Mouse (Mus musculus) ES-CJ7 (cell line): ENCODE results near the gene Taf5l.
"Not testable (repeated sequence)": the region's sequence is repeated elsewhere in the genome, so short reads cannot be mapped to it uniquely, and the experiment has no call there.

ENCODE experiments used
- DNase-seq: peaks from one replicate; pipeline ENCODE4 v3.0.0; 2011; ENCODE audit warnings: low read depth, low spot score

Gene Taf5l

DNA sequence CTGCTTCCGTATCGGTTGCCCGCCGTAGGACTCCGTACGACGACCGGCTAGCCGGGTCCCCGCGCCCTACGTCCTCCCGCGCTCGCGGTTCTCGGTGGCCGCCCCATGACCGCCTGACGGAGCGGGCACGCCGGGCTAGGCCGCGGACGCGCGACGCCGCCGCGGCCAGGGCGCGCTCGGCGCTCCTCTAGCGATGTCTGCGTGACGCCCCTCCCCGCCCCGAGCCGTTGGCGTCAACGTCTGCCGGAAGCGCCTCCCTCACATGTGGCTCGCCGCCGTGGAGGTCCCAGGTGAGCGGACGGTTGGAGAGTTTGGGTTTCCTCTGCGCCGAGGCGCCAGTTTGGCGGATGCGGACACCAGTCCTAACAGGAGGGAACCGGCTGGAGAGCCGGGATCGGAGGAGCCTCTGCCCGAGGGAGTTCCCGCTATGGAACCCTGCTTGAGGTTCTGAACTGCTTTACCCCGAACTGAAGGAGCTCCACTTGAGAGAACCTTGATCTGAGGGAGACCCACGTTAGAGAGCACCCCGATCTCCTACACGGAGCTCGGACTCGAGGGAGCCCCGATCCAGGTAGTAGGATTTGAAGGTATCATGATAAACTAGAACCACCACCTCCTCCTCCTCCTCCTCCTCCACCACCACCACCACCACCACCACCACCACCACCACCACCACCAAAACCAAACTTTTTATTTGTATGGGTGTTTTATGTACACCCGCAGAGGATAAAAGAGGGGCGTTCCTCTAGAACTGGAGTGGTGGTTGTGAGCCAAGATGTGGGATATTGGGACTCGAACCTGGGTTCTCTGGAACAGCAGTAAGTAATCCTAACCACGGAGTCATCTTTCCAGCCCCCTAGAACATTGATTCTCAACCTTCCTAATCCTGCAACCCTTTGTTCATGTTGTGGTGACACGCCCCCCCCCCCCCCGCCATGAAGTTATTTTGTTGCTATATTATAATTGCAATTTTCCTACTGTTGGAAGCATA lies at the start of gene Taf5l, which contains the start of gene Urb2:
Taf5l (minus strand) TSS at position 161 of the 991 bp plus-strand sequence.
Urb2 (plus strand) TSS at position 272 of the 991 bp plus-strand sequence.
- DNase-seq, result peak; percentile 94

DNA sequence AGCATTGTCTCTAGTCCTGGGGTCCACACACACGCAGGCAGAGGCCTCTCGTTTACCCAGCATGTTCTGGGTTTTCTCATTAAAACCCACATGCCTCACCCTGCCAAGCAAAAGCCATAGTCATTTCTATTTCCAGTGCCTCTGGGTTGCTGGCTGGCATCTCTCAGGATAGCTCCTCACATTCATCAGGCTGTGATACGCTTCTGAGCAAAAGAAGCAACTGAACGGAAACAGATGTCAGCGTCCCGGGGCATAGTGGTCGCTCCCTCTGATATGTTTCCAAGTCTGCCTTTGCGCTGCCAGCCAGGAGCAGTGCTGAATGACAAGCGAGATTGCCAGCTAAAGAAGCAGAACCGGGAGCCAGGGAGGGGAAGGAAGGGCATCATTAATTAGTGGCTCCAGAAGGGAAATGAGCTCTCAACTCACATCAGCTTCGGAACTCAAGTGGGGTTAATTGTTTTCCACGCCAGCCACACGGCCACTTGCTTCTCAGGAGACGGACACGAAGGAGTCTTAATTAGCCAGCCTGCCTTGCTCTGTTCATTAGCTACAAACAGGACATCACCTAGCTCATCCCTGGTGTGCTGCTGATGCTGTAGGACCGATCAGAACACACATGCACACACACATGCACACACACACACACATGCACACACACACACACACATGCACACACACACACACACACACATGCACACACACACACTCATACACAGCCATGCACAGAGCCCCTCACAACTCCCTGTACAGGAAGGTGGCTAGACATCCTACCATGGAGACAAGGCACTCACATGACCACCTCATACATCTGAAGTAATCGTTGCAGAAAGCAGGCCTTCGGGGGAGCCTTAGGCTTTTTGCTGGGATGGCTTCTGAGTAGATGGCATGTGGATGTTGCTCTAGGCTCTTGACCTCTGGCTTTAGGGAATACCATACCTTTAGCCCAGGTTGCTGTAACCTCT lies 49.4 kb upstream of the Taf5l start:
- no peak for DNase-seq

DNA sequence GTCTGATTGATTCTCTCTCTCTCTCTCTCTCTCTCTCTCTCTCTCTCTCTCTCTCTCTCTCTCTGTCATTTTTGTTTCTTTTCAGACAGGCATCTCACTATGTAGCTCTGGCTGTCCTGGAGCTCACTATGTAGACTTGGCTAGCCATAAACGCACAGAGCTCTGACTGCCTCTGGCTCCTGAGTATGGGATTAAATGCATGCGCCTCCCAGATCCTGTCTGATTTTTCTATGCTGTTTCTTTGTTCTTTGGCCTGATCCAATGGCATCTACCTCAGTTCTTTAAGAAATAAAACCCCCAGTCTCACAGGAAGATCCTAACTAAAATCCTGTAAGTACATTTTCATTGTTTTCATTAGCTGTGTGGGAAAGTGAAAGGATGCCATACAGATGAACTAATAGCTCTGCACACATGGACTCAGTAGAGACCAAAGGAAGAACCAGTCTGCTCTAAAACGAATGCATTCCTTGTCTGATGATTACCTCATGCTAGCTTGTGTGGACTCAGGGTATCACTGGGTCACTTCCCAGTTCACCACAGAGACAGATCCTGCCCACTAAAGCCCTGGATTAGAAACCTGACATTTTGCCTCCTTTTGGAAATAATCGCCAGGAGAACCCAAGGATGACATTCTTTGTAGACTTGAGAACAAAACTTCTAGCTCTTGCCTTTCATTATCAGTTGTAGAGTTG lies 46.0 kb upstream of the Taf5l start:
- no peak for DNase-seq

DNA sequence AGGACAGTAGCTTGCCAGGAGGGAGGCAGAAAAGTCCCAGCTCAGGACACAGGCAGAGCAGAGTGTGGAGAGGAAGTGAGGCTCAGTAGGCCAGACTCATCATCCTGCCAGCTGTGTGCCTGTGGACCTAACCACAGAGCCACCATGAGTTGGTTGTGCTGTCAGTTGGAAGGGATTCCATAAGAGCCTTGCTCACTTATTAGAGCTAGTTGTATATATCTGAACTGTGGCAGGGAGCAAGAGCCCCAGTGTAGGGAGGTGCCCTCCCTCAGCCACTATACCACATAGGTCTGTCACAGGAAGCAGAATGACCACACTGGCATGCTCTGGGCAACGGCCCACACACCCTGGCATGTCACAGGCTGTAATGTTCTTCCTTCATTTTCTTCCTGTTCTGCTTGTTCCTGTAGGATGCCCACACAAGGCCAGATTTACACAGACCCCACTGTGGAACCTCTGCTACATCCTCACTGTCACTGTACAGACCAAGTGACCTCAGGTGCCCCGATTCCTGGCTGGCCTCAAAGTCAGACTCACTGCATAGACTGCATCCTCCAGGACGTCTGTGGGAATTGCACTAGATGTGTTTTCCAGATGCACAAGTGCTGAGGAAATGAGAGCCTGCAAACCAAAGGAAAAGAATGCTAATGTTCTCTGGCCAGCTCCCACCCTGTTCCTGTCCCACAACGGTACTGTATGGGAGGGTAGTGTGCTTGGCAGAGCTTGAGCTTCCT lies 45.3 kb upstream of the Taf5l start:
- no peak for DNase-seq

DNA sequence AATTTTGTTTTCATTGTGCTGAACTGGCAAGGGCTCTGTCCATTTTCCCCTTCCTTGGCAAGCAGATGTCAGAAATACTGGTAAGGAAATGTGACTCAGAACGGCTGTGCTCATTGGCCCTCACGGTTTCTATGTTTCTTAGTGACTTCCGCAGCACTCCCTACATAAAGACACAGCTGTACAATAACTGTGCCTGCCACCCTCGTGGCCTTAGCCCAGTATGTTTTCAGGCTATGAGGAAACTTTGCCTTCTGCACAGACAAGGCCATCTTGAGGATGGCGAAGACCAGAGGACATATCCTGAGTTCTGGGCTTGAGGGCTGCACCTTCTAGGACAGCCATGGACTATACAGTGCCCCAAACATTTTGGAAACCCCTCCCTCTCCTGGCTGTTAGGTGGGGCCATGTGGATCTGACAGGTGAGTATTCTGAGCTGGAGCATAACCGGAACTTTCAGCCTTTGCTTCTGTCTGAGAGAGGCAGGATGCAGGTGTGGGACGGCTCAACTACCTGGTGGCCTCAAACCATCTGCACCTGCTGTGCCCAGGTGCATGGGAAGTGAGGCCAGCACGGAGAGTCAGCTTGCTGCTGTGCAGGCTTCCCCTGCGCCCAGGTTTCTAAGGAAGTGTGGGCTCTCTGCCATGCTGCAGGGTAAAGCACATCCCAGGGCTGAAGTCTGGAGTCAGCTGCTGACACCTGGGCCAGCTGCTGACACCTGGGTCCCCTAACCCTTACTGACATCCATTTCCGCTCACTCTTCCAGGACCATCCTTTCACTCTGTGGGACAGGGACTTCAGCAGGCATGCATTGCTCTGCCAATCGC lies 35.8 kb upstream of the Taf5l start:
- DNase-seq, result no peak

DNA sequence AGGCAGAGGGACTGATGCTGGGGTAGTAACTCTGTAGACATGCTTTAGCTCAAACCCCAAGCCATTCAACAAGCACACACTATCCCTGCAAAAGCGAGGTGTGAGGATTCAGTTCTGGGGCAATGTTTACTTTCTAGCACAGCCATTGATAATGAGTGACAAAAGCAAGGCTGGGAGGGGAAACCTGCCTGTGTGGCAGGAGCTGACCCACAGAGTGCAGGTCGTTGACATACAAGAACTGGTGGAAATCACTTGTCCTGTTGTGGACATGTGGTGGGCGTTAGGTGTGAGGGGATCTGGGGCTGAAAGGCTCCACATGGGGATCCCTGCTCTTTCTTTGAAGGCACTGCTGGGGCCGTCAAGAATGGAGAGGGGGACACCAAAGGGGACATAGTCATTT lies 31.4 kb upstream of the Taf5l start:
- DNase-seq, result no peak

DNA sequence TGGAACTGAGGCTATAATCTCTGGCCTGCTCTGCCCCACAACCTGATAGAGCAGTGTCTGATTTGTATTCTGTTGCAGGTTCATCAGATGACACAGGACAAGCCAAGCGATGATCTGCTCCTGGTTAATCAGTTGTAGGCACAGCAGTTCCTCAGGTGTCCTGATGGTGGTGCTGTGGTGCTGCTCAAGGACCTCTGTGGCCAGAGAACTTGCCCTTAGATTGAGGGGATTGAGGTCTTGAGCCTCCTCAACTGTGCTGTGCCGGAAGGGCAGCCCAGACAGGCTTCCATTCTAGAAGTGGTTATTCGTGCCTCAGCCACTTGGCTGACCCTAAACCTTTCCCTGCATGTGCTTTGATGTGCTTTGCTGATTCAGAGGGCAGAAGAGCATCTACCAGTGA lies 30.9 kb upstream of the Taf5l start:
- peak; percentile 85 for DNase-seq

DNA sequence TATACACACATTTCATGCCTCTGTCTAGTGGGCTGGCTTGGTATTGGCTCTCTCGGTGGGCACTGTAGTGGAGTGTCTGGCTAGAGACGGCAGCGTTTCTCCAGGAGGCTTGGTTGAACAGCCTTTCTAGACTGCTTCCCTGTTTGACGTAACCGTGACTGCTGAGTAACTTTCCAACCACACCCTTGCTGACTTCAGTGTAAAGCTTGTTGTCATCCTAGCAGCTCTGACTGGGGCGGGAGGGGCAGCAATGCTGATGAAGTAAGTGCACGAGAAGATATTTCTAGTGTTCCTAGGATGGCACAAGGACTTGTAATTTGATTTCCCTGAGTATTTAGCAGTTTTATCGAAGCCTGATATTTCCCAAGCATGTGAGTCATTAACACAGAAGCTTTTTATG lies 24.7 kb upstream of the Taf5l start:
- peak; percentile 38 for DNase-seq

DNA sequence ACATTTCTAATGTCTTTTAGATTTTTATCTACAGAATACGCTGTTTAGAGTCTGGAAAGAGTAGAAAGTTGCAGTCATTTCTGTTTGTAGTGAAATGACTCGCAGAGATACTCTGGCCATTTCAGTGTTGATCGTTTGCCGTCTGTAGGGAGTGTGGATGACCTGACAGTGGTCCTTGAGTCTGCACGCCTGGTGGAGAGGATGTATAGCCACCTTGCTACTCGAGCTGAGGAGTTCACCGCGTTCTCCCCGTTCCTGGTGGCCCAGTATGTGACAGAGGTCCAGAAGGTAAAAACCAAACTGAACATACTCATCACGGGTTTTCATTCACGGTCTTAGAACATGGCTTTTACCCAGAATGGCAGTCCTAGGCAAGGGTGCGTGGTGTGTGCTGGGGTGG lies 23.7 kb upstream of the Taf5l start:
- DNase-seq, result no peak

DNA sequence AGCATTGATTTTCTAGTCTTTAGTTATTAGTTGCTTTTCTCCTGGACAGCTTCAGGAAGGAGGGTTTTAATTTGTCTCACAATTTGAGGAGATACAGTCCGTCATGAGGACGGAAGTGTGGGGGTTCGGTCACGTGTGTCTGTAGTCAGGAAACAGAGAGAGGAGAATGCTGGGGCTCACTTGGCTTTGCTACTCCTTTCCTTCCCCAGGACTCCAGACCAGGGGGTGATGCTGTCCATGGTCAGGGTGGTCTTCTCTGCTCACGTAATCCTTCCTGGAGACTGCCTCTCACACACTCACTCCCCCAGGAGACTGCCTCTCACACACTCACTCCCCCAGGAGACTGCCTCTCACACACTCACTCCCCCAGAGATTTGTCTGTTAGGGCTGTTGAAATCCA lies 23.2 kb upstream of the Taf5l start:
- DNase-seq, result no peak

DNA sequence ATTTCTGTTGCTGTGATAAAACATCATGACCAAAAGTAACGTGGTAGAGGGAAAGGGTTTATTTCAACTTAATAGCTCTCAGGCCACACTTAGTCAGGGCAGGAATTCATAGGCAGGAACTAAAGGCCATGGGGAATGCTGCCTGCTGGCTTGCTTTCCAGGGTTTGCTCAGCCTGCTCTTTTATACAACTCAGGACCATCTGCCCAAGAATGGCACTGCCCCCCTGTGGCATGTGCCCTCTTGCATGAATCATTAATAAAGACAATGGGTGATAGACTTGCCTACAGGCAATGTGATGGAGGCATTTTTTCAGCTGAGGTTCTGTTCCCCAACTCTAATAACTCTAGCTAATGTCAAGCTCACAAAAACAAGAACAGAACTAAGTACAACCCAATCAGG lies 21.0 kb upstream of the Taf5l start:
- no peak for DNase-seq

DNA sequence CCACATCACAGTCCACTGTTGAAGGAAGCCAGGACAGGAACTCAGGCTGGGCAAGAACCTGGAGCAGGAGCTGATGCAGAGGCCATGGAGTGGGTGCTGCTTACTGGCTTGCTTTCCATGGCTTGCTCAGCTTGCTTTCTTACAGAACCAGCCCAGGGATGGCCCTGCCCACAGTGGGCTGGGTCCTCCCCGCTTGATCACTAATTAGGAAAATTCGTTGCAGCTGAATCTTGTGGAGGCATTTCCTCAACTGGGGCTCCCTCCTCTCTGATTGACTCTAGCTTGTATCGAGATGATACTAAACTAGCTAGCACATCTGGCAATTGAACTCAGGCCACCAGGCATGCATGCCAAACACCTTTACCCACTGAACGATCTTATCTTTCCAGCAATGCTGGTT lies 18.2 kb upstream of the Taf5l start:
- DNase-seq, result no peak

DNA sequence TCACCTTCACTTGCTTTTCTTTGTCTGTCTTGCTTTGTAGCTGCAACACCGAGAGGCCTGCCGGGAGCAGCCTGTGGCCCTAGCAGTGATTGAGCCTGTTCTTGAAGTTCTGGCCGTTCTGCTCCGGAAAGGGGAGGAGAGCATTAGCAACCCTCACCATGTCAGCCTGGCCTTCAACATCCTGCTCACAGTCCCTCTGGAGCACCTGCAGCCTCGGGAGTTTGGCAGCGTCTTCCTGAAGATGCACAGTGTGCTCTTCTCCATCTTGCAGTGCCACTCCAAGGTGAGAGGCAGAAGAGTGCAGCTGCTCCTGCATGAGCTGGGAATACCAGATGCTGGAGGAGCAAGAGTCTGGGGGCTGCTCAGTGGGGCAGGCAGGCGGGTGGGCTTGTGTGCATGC lies 16.9 kb upstream of the Taf5l start:
- DNase-seq, result no peak

DNA sequence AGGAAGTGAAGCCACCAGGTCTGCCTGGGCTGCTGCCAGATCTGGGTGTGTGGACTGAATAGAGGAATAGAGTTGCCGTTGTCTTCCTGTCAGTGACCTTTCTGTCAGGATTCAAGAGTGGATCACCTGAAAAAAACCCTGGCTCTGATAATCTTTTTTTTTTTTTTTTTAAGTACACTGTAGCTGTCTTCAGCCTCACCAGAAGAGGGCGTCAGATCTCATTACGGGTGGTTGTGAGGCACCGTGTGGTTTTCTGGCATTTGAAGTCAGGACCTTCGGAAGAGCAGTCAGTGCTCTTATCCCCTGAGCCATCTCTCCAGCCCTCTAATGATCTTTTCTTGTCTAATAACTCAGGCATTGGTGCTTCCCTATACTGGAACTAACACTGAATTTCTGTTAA lies 12.2 kb upstream of the Taf5l start:
- DNase-seq, result peak; percentile 59

DNA sequence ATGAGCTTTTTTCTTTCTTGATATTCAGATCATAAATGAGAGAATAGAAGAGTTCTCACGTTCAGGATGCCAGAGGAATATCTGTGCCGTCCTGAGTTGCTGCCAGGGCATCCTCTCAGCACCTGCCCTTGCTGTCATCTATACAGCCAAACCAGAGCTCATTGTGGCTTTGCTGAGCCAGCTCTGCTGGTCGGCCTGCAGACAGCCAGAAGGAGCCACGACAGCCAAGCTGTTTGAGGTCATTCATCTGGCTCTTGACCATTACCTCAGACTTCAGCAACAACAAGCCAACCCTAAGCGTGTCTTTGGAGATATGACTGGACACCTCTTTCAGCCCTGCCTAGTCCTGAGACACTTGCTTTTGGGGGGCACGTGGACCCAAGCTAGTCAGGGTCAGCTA lies 6.6 kb upstream of the Taf5l start:
- no peak for DNase-seq

DNA sequence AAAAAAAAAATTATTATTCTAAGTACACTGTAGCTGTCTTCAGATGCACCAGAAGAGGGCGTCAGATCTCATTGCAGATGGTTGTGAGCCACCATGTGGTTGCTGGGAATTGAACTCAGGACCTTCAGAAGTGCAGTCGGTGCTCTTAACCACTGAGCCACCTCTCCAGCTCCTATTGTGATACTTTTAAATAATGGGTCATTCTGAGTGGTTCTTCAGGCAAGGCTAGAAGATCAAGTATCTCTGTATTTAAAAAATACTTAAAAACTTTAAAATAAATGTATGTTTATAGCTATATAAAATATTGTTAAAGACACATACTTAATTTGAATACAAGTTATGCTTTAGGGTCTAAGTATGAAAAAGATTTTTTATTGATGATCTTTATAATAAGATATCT lies 5.1 kb upstream of the Taf5l start:
- DNase-seq, result not testable (repeated sequence)

DNA sequence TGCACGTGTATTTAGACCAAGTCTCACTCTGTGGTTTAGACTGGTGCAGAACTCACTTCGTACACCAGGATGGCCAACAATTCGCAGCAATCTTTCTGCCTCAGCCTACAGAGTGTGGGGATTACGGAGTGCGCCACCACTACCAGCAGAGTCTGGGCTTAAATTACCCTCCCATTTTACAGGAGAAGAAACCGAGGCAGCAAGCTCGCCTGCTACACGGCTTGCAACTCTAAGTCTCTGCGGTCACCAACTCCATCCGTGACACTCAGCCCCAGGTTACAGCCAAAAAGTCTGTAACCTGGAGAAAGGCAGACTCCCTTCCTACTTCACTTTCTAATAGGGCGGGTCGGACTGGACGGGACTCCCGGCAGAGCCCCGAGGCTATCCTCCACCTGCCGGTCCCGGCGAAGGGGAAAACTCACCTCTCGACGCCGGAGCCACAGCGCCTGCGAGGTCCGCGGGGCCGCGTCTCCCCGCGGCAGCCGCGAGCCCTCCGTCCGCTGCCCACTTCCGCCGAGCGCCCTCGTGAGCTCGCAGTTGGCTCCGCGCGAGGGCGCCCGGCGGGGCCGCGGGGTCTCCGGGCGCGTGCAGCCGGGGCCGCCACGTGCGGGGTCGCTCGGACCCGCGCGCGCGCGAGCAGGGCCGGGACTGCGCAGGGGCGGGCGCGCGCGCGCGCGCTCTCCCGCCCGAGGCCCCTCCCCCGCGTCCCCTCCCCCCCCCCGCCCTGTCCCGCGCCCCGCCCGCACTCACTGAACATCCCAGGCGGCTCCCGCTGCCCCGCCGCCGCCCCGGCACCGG lies 559 bp downstream of the Taf5l start:
- DNase-seq, result peak; percentile 76

DNA sequence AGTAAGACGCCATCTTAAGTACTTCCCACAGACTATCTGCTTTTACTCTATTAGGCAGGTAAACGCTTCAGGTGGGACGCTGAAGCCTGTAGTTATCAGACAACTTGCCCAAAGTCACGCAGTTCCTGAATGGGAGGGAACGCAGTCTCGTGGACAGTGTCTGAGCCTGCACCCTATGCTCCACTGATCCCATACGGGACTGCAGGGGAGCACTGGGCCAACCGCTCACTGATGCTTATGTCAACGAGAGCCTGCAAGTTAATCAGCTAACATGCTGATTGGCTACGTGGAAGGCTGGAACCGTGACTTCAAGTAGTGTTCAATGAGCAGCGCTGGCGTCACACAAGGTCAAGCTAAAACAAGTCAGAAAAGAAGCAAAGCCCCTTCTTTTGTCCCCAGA lies 1.4 kb downstream of the Taf5l start:
- peak; percentile 82 for DNase-seq

DNA sequence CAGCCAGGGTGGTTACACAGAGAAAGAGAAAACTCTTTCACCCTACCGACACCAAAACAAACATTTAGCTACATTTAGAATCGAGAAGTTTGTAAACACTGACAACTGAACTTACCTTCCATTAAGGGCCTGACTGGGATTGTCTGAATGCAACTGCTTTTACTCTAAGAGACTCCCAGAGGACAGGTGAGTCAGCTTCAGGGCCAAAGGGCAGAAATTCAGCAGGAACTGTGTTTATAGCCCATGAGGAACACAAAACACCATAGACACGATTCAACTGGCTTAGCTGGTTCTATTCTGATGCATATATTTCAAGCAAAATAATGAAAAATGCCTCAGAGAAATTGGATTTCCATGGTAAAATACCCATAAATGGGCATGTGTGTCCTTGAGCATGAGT lies 6.4 kb downstream of the Taf5l start:
- DNase-seq, result no peak
